Mouse (Mus musculus) splenic B cell, adult 2 months (primary cell): ENCODE measurements around the gene Nupl2.
A peak's percentile ranks its signal among the peaks of the same experiment; 100 is the strongest.

Experiments
- DNase-seq: peaks from one replicate; pipeline ENCODE4 v3.0.0-alpha.2; 2011; ENCODE audit warnings: low read depth, low spot score
- H3K27me3 ChIP-seq: 2 replicates; pipeline ENCODE4 v1.6.1; 2012; ENCODE audit warnings: mild to moderate bottlenecking, low read length, moderate library complexity, mixed read lengths; ENCODE audit not compliant: control insufficient read depth, poor library complexity, insufficient read depth, severe bottlenecking
- H3K36me3 ChIP-seq: 2 replicates; pipeline ENCODE4 v1.6.1; 2012; ENCODE audit warnings: mild to moderate bottlenecking, low read length, moderate library complexity, mixed read lengths; ENCODE audit not compliant: control insufficient read depth, poor library complexity, insufficient read depth, severe bottlenecking

Nupl2 gene

GRCm38 (mm10) chr5:24164789-24165445, at the start of gene Nupl2:
Gene Nupl2 (plus strand): TSS chr5:24164963.
- DNase-seq = peak; percentile 94
- H3K36me3 ChIP-seq = peaks cover 3% of the 10 kb centered on the region; the same call in 1 of the 2 replicates
- H3K27me3 ChIP-seq = no peaks in the 10 kb centered on the region

GRCm38 (mm10) chr5:24122221-24122620, 42.5 kb upstream of the Nupl2 start:
- H3K27me3 ChIP-seq = no peaks in the 10 kb centered on the region
- no peaks in the 10 kb centered on the region for H3K36me3 ChIP-seq
- no peak for DNase-seq

GRCm38 (mm10) chr5:24124175-24124574, 40.6 kb upstream of the Nupl2 start:
- no peaks in the 10 kb centered on the region for H3K36me3 ChIP-seq
- no peaks in the 10 kb centered on the region for H3K27me3 ChIP-seq
- DNase-seq = no peak

GRCm38 (mm10) chr5:24124579-24125276, 40.0 kb upstream of the Nupl2 start:
- H3K27me3 ChIP-seq = no peaks in the 10 kb centered on the region
- H3K36me3 ChIP-seq = no peaks in the 10 kb centered on the region
- no peak for DNase-seq

- DNase-seq = no peak
- no peaks in the 10 kb centered on the region for H3K36me3 ChIP-seq
- no peaks in the 10 kb centered on the region for H3K27me3 ChIP-seq
Measured at GRCm38 (mm10) chr5:24125910-24126636, 38.7 kb upstream of the Nupl2 start.

GRCm38 (mm10) chr5:24126967-24127366, 37.8 kb upstream of the Nupl2 start:
- no peak for DNase-seq
- H3K36me3 ChIP-seq = no peaks in the 10 kb centered on the region
- H3K27me3 ChIP-seq = no peaks in the 10 kb centered on the region

- H3K27me3 ChIP-seq = no peaks in the 10 kb centered on the region
- DNase-seq = no peak
- H3K36me3 ChIP-seq = peaks cover 4% of the 10 kb centered on the region
Measured at GRCm38 (mm10) chr5:24146964-24147363, 17.8 kb upstream of the Nupl2 start.

GRCm38 (mm10) chr5:24152199-24152598, 12.6 kb upstream of the Nupl2 start:
- H3K27me3 ChIP-seq = no peaks in the 10 kb centered on the region
- H3K36me3 ChIP-seq = peaks cover 4% of the 10 kb centered on the region; the same call in 1 of the 2 replicates
- no peak for DNase-seq

GRCm38 (mm10) chr5:24156774-24157173, 8.0 kb upstream of the Nupl2 start:
- no peak for DNase-seq
- Histone ChIP-seq H3K27me3 (no peaks in the 10 kb centered on the region), H3K36me3 (no peaks in the 10 kb centered on the region)

- no peaks in the 10 kb centered on the region for H3K27me3 ChIP-seq
- DNase-seq = no peak
- peaks cover 4% of the 10 kb centered on the region; the same call in 1 of the 2 replicates for H3K36me3 ChIP-seq
Measured at GRCm38 (mm10) chr5:24167263-24167662, 2.5 kb downstream of the Nupl2 start.

GRCm38 (mm10) chr5:24169881-24170280, 5.1 kb downstream of the Nupl2 start:
- Histone ChIP-seq H3K36me3 (peaks cover 4% of the 10 kb centered on the region; the same call in 1 of the 2 replicates), H3K27me3 (no peaks in the 10 kb centered on the region)
- no peak for DNase-seq

- H3K27me3 ChIP-seq = no peaks in the 10 kb centered on the region
- peaks cover 6% of the 10 kb centered on the region; the same call in 1 of the 2 replicates for H3K36me3 ChIP-seq
- DNase-seq = no peak
Measured at GRCm38 (mm10) chr5:24172092-24172491, 7.3 kb downstream of the Nupl2 start.

GRCm38 (mm10) chr5:24181514-24182295, 16.9 kb downstream of the Nupl2 start:
- H3K36me3 ChIP-seq = peaks cover 10% of the 10 kb centered on the region
- no peak for DNase-seq
- H3K27me3 ChIP-seq = no peaks in the 10 kb centered on the region

- DNase-seq = no peak
- Histone ChIP-seq H3K36me3 (peaks cover 10% of the 10 kb centered on the region), H3K27me3 (no peaks in the 10 kb centered on the region)
Measured at GRCm38 (mm10) chr5:24182296-24182734, 17.6 kb downstream of the Nupl2 start.
